Mouse (Mus musculus) limb, embryonic 15.5 days (tissue): ENCODE measurements around the gene Phc3. TPM values are rescaled to one million over a fixed set of nuclear protein-coding genes. Genes with fewer than 3 reads are reported as not detected.

Experiments
- ATAC-seq: fragments of 200-750 bp; cut with Nextera tagmentation; 2 replicates; pipeline ENCODE4 v1.8.0; 2017; ENCODE audit warnings: low read depth, moderate TSS enrichment; ENCODE audit not compliant: insufficient number of reproducible peaks, low FRiP score, low TSS enrichment
- H3K27ac ChIP-seq: fragments of 300-500 bp; sonication (generic); 2 replicates; pipeline ENCODE4 v1.5.1; 2015; ENCODE audit warnings: moderate library complexity, mild to moderate bottlenecking, inconsistent platforms
- H3K27me3 ChIP-seq: fragments of 300-500 bp; sonication (generic); 2 replicates; pipeline ENCODE4 v1.6.1; 2015; ENCODE audit warnings: inconsistent platforms
- H3K36me3 ChIP-seq: fragments of 300-500 bp; sonication (generic); 2 replicates; pipeline ENCODE4 v1.6.1; 2015; ENCODE audit warnings: inconsistent platforms
- H3K4me1 ChIP-seq: fragments of 300-500 bp; sonication (generic); 2 replicates; pipeline ENCODE4 v1.6.1; 2015; ENCODE audit warnings: inconsistent platforms
- H3K4me2 ChIP-seq: fragments of 300-500 bp; sonication (generic); 2 replicates; pipeline ENCODE4 v1.6.1; 2015; ENCODE audit warnings: mild to moderate bottlenecking, inconsistent platforms
- H3K4me3 ChIP-seq: fragments of 300-500 bp; sonication (generic); 2 replicates; pipeline ENCODE4 v1.5.1; 2015; ENCODE audit warnings: mild to moderate bottlenecking, inconsistent platforms
- H3K9ac ChIP-seq: fragments of 300-500 bp; sonication (generic); 2 replicates; pipeline ENCODE4 v1.6.1; 2015; ENCODE audit warnings: inconsistent platforms
- H3K9me3 ChIP-seq: fragments of 300-500 bp; sonication (generic); 2 replicates; pipeline ENCODE4 v1.6.1; 2016; ENCODE audit warnings: inconsistent platforms
- WGBS: fragments of 180-500 bp; shearing (Covaris S2); methylation state at CpG from one replicate; pipeline ENCODE4 v1.1.7; 2015; 5-methylcytosine and 5-hydroxymethylcytosine counted together
- polyA plus RNA-seq: library from polyadenylated mRNA; unstranded; fragments of >200 nt; fragmentation: Nextera tagmentation; extraction: Ambion mirVana; gene quantifications from 2 replicates; pipeline ENCODE4 v1.2.1, GENCODE M21; 2015

Phc3 gene
- polyA plus RNA-seq, 1 experiment from 2014 or later = 6.5 TPM

DNA sequence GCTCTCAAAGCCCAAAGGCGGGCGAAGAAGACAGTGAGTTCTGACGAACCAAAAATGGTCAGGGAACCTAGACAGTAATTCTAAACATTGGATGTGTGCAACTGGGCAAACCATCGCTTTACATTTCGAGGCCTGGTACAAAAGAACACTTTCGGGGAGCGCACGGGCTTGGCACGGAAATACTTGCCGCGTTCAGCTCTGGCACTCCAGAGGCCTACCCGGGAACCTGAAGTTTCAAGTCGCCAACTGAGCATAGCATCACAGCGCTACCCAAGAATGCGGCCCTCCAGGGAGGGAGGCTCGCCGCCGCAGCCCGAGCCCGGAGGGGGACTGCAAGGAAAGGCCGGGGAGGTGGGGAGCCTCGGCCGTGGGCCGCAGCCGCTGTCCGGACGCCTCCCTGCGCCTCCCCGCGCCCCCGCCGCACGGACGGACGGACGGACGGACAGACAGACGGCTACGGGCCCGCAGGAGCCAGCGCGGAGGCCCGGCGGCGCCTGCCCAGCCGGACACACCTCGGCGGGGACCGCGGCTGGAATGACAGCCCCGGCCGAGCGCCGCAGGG is 603 bp downstream of the Phc3 start:
- under 1% methylated on average over 40 of the region's 54 CpGs for WGBS

DNA sequence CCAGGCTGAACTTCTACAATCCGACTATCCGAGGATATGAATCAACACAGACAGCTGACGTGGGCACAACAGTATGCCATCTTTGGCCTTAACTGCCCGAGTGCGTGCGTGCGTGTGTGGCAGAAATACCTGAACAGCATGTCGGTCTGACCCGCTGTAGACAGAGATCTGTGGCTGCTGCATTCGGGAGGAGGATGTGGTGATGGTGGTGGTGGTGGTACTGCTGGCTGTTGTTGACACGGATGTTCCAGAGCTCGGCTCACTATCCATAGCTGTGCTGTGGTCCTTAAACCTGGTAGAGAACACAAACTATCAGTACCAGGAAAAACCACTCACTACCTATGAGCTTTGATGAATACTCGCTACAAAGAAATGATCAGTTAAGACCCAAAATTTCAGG is 3.6 kb downstream of the Phc3 start:
- WGBS = 94% methylated on average over 13 of the region's 13 CpGs
- H3K4me2 ChIP-seq = no peak overlapping the region
- H3K4me1 ChIP-seq = peaks cover 6% of the 10 kb centered on the region
- no peak overlapping the region for H3K9ac ChIP-seq
- no peaks in the 10 kb centered on the region for H3K27me3 ChIP-seq
- no peak for ATAC-seq
- no peak overlapping the region for H3K27ac ChIP-seq
- H3K4me3 ChIP-seq = no peak overlapping the region
- peaks cover 41% of the 10 kb centered on the region for H3K36me3 ChIP-seq
- no peaks in the 10 kb centered on the region for H3K9me3 ChIP-seq

More for the DNA sequence above, 603 bp downstream of the Phc3 start:
- H3K4me2 ChIP-seq = peak overlapping the region; percentile 55
- H3K4me1 ChIP-seq = peaks cover 6% of the 10 kb centered on the region
- H3K9ac ChIP-seq = peak overlapping the region; percentile 90
- H3K27ac ChIP-seq = peak overlapping the region; percentile 91
- peaks cover 21% of the 10 kb centered on the region for H3K36me3 ChIP-seq
- peak overlapping the region; percentile 99 for H3K4me3 ChIP-seq
- no peaks in the 10 kb centered on the region for H3K9me3 ChIP-seq
- ATAC-seq = peak; percentile 52; the same call in 1 of the 2 replicates
- H3K27me3 ChIP-seq = no peaks in the 10 kb centered on the region

DNA sequence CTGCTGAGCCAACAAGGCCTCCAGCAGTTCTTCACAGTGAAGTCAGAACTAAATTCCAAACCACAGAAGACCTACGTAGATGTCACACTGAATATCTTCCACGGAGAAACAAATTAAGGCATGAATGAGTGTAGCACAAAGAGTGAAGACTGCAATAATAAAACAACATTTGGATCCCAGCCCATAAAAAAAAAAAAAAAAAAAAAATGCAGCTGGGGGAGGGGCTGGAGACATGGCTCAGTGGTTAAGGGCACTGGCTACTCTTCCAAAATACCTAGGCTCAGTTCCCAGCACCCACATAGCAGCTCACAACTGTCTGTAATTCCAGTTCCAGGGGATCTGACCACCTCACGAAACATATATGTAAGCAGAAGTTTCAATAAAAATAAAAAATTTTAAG is 5.0 kb downstream of the Phc3 start:
- H3K36me3 ChIP-seq = peaks cover 56% of the 10 kb centered on the region
- no peaks in the 10 kb centered on the region for H3K9me3 ChIP-seq
- WGBS = 92% methylated on average over 3 of the region's 3 CpGs
- H3K27me3 ChIP-seq = no peaks in the 10 kb centered on the region
- H3K27ac ChIP-seq = no peak overlapping the region
- H3K4me1 ChIP-seq = peaks cover 6% of the 10 kb centered on the region
- H3K4me2 ChIP-seq = no peak overlapping the region
- no peak for ATAC-seq
- H3K4me3 ChIP-seq = no peak overlapping the region
- no peak overlapping the region for H3K9ac ChIP-seq

DNA sequence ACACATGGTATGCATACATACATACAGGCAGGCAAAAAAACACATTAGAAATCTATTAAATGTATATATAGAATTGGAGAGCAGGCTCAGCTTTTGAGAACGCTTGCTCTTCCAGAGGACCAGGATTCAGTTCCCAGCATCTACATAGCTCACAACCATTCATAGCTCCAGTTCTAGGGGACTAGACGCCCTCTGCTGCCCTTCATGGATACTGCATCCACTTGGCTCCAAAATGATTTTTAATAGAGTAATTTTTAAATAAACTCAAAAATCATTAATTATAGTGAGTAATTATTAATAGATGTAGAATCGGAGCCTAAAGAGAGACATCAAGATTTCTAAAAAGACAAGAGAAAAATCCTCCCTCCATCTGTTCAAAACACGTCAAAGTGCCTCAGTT is 6.1 kb downstream of the Phc3 start:
- 91% methylated on average over 4 of the region's 4 CpGs for WGBS

DNA sequence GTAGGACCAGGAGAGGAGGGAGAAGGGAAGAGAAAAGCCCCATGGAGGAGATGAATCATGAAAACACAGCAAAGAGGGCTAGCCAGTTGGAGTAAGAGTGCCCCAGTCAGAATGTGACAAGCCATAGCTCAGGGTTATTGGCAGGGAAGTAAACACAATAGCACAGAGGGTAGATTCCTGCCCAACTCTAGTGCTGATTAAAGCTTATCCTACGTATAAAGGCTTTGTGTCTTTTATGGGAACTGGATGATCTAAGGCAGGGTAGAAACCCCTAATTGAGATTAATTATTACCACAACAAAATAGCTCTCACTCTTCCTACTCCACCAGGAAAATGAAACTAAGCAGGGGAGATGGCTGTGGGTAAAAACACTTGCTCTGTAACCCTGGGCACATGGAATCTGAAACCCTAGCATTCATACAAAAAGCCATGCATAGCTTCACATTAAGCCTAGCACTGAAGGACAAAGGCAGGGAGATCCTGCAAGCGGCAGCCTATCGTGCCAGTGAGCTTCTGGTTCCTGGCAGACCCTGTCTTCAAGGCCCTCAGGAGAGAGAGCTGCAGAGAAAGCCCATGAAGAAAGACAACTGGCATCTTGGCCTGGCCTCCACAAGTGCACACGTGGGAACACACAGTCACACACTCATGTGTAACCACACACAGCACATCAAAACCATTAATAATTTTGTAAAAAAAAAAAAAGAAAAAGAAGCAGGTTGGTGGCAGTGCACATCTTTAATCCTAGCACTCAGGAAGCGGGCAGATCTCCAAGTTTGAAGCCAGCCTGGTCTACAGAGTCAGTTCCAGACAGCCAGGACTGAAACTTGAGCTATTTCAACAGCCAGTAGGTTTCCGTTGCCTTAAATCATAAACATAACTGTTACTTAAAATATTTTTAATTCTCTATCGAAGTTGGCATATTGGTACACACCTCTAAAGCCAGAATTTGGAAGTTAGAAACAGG is 9.1 kb downstream of the Phc3 start:
- Histone ChIP-seq H3K9ac (no peak overlapping the region), H3K36me3 (peaks cover 80% of the 10 kb centered on the region), H3K27ac (no peak overlapping the region), H3K4me1 (no peaks in the 10 kb centered on the region), H3K4me3 (no peak overlapping the region), H3K9me3 (no peaks in the 10 kb centered on the region), H3K4me2 (no peak overlapping the region), H3K27me3 (no peaks in the 10 kb centered on the region)
- ATAC-seq = no peak
- WGBS = 75% methylated on average over 7 of the region's 7 CpGs

More for the DNA sequence above, 6.1 kb downstream of the Phc3 start:
- H3K4me2 ChIP-seq = no peak overlapping the region
- no peaks in the 10 kb centered on the region for H3K9me3 ChIP-seq
- ATAC-seq = no peak
- no peak overlapping the region for H3K9ac ChIP-seq
- no peak overlapping the region for H3K27ac ChIP-seq
- no peak overlapping the region for H3K4me3 ChIP-seq
- peaks cover 66% of the 10 kb centered on the region for H3K36me3 ChIP-seq
- H3K27me3 ChIP-seq = no peaks in the 10 kb centered on the region
- H3K4me1 ChIP-seq = peaks cover 4% of the 10 kb centered on the region

DNA sequence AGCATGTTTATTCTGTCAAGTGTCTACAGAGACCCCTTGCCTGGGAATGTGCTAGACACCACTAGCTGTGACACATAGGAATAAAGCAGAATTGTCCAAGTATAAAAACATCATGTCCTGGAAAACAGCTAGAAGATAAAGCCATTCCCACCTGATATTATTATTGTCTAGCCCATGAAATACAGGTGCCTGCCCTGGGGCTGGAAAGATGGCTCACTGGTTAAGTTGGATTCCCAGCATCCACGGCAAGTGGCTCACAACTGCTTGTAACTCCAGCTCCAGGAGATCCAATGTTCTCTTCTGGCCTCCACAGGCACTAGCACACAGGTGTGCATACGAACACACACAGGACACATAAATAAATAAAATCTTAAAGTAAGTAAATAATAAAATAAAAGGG is 10.5 kb downstream of the Phc3 start:
- no peaks in the 10 kb centered on the region for H3K9me3 ChIP-seq
- no peak overlapping the region for H3K27ac ChIP-seq
- no peaks in the 10 kb centered on the region for H3K27me3 ChIP-seq
- H3K4me1 ChIP-seq = no peaks in the 10 kb centered on the region
- H3K9ac ChIP-seq = no peak overlapping the region
- no peak for ATAC-seq
- 79% methylated on average over 2 of the region's 2 CpGs for WGBS
- H3K4me2 ChIP-seq = no peak overlapping the region
- H3K4me3 ChIP-seq = no peak overlapping the region
- peaks cover 82% of the 10 kb centered on the region for H3K36me3 ChIP-seq

DNA sequence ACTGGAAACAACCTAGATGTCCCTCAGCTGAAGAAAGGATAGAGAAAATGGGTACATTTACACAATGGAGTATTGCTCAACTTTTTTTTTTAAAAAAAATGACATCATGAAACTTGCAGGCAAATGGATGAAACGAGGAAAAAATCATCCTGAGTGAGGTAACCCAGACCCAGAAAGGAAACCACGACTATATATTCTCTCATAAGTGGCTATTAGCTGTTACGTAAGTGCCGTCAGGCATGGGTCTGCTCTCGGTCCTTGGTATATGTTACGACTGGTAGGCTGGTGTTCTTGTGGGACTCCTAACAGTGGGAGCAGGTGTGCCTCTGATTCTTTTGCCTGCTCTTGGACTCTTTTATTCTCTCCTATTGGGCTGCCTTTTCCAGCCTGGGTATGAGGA is 12.9 kb downstream of the Phc3 start:
- no peak for ATAC-seq
- WGBS = 82% methylated on average over 6 of the region's 6 CpGs

DNA sequence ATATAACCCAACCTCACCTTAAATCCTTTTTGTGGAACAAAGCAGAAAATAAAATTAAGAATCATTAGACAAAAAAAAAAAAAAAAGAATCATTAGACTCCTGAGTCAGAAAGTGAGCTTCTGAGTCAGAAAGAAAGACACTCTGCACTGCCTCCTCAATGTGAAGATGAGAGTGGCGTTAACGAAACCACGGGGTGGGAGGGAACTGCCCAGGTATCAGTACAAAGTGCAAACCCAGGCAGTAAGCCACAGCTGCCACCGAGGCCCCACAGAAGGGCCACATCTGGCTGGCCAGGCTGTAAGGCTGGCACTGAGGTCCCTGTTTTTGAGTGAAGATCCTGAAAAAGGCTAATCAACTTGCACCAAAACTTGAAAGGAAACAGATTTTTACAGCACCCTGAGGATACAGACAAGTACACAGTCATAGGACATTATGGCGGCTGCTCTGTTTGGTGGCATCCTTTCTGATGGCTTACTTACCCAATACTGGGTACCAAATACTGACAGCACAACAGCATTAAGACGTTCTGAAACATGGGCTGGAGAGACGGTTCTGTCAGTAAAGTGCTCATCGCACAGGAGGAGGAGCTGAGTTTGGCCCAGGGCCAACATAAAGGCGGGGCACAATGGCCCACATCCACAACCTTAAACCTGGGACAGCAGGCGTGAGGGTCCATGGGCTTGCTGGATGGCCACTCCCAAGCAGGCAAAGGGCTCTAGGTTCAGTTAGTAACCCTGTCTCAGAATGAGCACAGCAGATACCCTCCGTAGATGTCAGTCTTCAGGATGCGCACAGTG is 16.7 kb downstream of the Phc3 start:
- Histone ChIP-seq H3K9me3 (no peaks in the 10 kb centered on the region), H3K9ac (no peak overlapping the region), H3K4me2 (no peak overlapping the region), H3K4me1 (no peaks in the 10 kb centered on the region), H3K27me3 (no peaks in the 10 kb centered on the region), H3K36me3 (peaks cover 56% of the 10 kb centered on the region), H3K27ac (no peak overlapping the region), H3K4me3 (no peak overlapping the region)
- 85% methylated on average over 12 of the region's 12 CpGs for WGBS
- no peak for ATAC-seq

More for the DNA sequence above, 12.9 kb downstream of the Phc3 start:
- H3K4me3 ChIP-seq = no peak overlapping the region
- H3K9me3 ChIP-seq = no peaks in the 10 kb centered on the region
- H3K36me3 ChIP-seq = peaks cover 79% of the 10 kb centered on the region
- no peak overlapping the region for H3K4me2 ChIP-seq
- no peak overlapping the region for H3K9ac ChIP-seq
- no peaks in the 10 kb centered on the region for H3K27me3 ChIP-seq
- H3K4me1 ChIP-seq = no peaks in the 10 kb centered on the region
- H3K27ac ChIP-seq = no peak overlapping the region

DNA sequence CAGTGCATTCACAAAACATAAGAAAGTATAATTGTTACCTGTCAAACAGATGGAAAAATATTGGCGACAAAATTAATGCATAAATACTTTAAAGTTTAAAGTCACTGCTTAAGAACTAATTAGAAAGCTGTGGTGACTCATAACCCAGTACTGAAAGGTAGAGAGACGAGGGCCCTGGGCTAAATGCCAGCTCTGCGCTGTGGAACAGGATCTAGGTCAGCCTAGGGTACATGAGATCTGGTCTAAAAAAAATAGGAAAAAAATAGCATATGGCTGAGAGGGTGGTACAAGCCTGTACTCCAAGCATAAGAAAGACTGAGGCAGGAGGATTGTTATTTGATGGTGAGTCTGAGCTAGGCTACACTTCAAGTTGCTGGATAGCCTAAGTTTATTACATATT is 17.6 kb downstream of the Phc3 start:
- Histone ChIP-seq H3K36me3 (peaks cover 56% of the 10 kb centered on the region), H3K27me3 (no peaks in the 10 kb centered on the region), H3K9me3 (no peaks in the 10 kb centered on the region), H3K9ac (no peak overlapping the region), H3K4me1 (no peaks in the 10 kb centered on the region), H3K4me2 (no peak overlapping the region), H3K4me3 (no peak overlapping the region), H3K27ac (no peak overlapping the region)
- no peak for ATAC-seq
- 59% methylated on average over 3 of the region's 3 CpGs for WGBS

DNA sequence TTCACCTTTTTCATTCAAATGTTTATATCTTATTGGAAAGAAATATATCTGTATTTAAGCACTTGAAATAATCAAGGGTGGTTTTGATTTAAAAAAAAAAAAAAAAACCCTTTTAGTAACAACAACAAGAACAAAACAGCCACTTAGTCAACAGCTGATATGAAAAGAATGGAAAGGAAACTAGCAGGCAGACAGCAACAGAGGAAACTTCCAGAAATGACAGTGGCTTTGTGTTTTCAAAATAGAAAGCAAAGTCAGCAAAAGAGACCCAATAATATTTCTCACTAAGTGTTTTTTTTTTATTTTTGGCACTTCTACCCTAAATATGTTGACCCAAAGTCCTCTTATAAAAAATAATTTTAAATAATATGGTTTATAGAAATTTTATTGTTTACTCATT is 34.8 kb downstream of the Phc3 start:
- no peak for ATAC-seq
- H3K27ac ChIP-seq = no peak overlapping the region
- H3K4me3 ChIP-seq = no peak overlapping the region
- H3K36me3 ChIP-seq = peaks cover 36% of the 10 kb centered on the region
- H3K9me3 ChIP-seq = no peaks in the 10 kb centered on the region
- H3K4me1 ChIP-seq = no peaks in the 10 kb centered on the region
- H3K9ac ChIP-seq = no peak overlapping the region
- no peak overlapping the region for H3K4me2 ChIP-seq
- no peaks in the 10 kb centered on the region for H3K27me3 ChIP-seq

DNA sequence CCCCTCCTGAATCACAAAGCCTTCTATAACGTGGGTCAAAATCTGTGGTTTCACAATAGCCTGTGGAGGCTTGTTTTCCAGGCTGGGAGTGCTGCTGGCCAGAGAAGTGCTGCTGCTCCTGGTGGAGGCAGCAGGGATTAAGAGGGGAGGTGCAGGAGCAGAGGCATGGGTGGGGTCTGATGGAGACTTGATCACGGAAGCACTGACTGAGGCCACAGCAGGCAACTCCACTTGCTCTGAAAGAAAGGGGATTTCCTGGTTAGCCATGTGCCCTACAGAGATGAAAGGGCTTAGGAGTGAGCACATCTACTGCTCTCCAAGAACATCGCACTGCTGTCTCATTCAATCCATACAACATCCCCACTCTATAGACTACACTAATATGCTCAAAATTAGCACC is 39.4 kb downstream of the Phc3 start:
- ATAC-seq = no peak
- Histone ChIP-seq H3K4me2 (no peak overlapping the region), H3K36me3 (peaks cover 33% of the 10 kb centered on the region), H3K4me3 (no peak overlapping the region), H3K9me3 (no peaks in the 10 kb centered on the region), H3K27me3 (no peaks in the 10 kb centered on the region), H3K9ac (no peak overlapping the region), H3K4me1 (no peaks in the 10 kb centered on the region), H3K27ac (no peak overlapping the region)
- 52% methylated on average over 3 of the region's 3 CpGs for whole genome bisulfite sequencing

DNA sequence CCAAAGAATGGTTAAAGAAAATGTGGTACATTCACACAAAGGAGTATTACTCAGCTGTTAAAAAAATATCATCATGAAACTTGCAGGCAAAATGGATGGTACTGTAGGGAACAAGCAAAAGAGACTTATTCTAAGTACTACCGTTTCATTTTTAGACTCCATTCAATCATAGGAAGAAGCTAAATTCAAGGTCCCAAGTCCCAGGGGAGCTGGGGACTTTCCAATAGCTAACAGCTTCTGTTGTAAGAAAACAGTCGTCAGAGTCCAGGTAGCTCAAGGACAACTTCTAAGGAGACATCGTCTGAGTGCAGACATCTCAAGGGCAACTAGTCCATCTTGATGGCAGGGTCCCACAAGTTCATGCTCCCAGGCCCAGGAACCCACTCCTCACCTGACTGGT is 41.6 kb downstream of the Phc3 start:
- no peaks in the 10 kb centered on the region for H3K4me1 ChIP-seq
- no peak overlapping the region for H3K4me3 ChIP-seq
- H3K36me3 ChIP-seq = peaks cover 34% of the 10 kb centered on the region
- no peak for ATAC-seq
- H3K27ac ChIP-seq = no peak overlapping the region
- WGBS = 95% methylated on average over 3 of the region's 3 CpGs
- no peaks in the 10 kb centered on the region for H3K27me3 ChIP-seq
- no peaks in the 10 kb centered on the region for H3K9me3 ChIP-seq
- H3K9ac ChIP-seq = no peak overlapping the region
- H3K4me2 ChIP-seq = no peak overlapping the region
